Mouse (Mus musculus): ENCODE data around the gene Ofcc1. TPM values are rescaled to one million over a fixed set of nuclear protein-coding genes. Genes with fewer than 3 reads are reported as not detected.
A peak's percentile ranks its signal among the peaks of the same experiment; 100 is the strongest.

Gene Ofcc1
- total RNA-seq (2021), result not detected
- long read RNA-seq, experiment 1, partial matches to known transcripts, result 0 of 1 reads
- long read RNA-seq, experiment 1, other reads (novel, unspliced or antisense), result 1 of 1 reads
- long read RNA-seq, experiment 2, result 0 reads

DNA sequence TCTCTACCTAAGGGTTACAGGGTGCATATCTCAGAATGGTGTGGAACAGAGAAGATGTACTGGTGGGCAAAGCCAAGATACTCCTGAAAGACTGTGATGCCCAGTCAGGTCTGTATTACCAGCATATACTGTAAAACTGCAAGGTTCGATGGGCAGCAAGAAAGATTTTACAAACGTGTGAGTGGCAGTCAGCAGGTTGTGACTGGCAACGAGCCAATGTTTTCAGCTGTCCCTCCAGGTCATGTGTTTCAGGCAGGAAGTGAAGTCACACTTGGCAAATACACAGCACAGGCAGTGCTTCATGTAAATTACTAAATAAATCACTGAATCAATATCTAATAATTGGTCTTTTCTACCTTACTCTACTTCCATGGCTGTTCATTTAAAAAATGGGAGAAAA is at the start of gene Ofcc1:
TSS of gene Ofcc1 (minus strand) at position 163 of the 400 bp plus-strand sequence.
- intact Hi-C loops (cut with DNase I), result no loop called here
- no peak for DNase-seq (ENCODE audit: low spot score in 2 of 2)

DNA sequence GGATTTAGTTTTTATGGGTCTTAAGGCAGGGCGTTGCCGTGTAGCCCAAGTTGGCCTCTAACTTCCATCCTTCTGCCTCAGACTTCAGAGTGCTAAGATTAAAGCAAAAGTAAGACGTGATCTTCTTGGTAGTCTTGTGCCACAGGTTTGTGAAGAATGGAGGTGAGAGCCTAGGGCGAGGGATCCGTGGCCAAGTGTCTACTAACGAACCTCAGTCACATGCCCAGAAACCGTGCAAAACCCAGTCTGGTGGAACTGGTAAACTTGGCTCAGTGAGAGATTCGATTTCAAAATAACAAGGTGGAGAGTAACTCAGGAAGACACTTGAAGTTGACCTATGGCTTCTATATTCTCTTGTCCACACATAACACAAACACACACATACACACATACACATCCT is 28.9 kb upstream of the Ofcc1 start:
- intact Hi-C loops (cut with DNase I), result no loop called here
- DNase-seq (ENCODE audit: low spot score in 2 of 2), result no peak

DNA sequence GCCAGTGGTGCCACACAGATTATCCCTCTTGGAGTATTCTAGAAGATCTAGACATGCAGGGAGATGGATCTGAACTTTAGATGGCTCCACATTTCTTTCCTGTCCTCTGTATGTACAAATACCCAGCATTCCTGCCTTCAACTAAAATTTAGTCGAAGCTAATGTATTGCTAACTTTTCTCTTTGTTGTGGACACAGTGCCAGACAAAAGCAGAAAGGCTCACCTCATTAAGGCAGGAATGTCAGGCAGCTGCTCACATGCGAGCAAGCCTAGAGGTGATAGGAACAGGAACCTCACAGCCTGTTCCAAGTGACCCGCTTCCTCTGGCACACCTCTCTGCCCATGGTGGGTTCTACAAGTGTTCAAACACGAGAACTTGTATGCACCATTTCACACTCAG is 26.2 kb upstream of the Ofcc1 start:
- DNase-seq (ENCODE audit: low spot score in 2 of 2), result no peak
- intact Hi-C loops (cut with DNase I), result no loop called here

DNA sequence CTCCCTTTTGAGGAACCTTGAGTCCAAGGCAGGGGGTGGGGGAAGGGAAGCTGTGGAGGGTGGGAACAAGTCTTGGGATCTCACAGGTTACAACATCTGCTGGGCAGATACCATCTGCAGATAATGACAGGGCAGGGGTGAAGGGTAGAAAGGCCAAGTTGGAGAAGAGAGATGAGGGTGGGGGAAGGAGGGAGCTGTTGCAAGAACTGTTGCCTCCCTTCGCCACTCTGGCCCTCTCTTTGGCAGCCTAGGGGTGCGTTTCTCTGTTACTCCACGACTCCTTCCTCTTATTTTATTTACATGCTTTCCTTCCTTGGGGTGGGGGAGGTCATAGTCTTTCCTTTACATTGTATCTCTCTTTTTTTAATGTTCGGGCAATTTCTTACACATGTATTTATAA is 23.7 kb upstream of the Ofcc1 start:
- intact Hi-C loops (cut with DNase I), result no loop called here
- DNase-seq (ENCODE audit: low spot score in 2 of 2), result no peak

DNA sequence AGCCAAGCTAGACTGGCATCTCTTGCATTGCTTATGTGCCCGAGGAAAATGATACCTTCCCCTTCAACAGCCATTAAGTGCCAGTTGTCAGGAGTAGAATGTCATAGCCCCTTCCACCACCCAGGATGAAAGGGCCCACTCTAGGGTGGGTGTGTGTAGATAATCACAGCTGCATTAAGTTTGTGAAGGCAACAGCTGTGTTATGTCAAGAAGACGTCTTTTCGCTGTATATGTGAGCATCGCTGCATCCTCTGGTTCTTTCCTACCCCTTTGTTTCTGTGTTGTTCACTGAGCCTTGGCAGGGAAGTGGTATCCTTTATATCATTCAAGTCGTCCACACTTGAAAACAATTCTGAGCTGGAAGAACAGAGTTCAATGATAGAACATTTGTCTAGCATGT is 15.5 kb upstream of the Ofcc1 start:
- intact Hi-C loops (cut with DNase I), result no loop called here
- DNase-seq (ENCODE audit: low spot score in 2 of 2), result no peak

DNA sequence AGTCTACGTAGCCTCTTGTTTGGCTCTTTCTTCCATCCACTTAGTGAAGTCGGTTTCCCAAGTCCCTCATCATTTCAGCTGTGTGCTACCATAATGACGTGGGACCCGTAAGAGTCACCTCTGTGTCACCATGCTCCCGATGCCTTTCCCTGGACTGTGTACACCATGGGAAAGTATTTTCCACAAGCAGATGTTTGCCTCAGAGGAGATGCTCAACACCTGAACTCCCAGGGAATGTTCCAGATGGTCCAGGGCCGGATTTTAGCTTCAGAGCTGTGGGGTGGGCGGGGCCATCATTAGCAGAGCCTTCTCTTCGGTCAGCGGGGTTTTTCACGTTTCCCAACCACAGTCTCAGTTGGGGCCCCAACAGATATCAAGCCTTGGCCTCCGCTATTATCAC is 5.5 kb upstream of the Ofcc1 start:
- no peak for DNase-seq (ENCODE audit: low spot score in 2 of 2)
- intact Hi-C loops (cut with DNase I), result no loop called here

DNA sequence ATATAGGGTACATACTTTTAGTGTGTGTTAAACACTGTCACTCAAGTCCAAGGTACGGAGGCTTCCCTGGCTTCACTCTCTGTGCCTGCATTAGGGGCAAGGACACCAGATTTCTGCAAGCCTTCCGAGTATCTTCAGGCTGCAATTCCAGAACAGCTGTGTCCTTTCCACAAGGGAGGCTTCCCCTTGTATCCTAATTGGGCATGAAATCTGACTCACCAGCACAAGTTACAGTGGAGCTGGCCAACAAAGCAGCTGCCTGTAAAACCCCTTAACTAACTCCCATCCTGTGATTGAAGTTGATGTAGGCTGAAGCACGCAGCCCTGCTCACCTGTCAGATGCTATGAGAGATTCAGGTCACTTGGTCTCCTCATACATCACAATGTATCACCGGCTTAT is 3.6 kb upstream of the Ofcc1 start:
- peak in 1 of 2 experiments; percentile 6 for DNase-seq (ENCODE audit: low spot score in 2 of 2)
- intact Hi-C loops (cut with DNase I), result no loop called here

DNA sequence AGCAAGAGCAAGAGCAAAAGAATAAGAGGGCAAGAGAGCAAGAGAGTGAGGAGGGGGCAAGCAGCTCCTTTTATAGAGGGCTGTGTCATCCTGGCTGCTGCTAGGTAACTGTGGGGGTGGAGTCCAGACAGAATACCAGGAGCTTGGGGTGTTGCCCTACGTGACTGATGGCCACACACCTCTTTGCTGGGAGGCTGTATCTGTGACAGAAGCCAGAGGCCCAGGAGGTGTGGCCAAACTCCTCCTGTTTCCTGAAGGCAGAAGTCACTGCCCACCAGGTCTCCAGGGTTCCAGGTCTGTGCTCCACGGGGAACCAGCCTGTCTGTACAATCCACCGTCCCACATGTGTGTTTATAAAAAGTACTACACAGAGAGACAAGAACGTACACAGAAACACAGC is 558 bp downstream of the Ofcc1 start:
- DNase-seq (ENCODE audit: low spot score in 2 of 2), result no peak

DNA sequence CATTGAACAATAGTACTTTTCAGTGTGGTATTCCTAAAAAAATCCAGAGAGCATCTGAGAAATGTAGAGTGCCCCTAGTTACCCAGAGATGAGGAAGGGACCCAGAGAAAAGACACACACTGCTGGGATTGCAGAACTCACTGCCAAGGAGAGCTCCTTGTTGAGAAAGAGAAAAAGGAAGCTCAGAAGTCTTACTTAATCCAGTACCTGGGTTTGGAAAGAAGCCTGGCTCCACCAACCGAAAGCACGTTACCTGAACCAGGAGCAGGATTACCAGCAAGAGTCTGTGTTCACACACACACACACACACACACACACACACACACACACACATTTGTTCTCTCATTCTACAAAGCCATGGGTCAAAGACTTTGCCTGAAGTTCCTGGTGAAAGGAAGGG is 14.2 kb downstream of the Ofcc1 start:
- DNase-seq (ENCODE audit: low spot score in 2 of 2), result no peak
- intact Hi-C loops (cut with DNase I), result no loop called here

More for the DNA sequence above, 558 bp downstream of the Ofcc1 start:
- intact Hi-C loops (cut with DNase I), result no loop called here

DNA sequence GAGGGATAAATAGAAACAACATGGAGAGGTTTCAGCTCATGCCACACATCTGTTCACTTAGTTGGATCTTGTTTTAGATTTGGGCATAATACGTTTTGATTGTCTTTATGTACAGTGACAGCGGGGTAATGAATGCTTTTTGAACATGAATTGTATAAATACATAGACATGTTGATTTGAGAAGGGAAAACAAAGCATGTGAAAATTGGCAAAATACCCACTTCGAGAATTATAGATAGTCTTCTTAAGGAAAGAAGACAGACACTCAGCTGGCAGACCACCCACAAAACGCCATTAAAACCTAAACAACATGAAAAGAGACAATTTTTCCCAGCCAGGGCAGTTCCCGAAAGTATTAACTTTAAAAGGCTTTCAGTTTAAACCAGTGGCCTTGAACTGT is 37.9 kb downstream of the Ofcc1 start:
- DNase-seq (ENCODE audit: low spot score in 2 of 2), result no peak
- intact Hi-C loops (cut with DNase I), result no loop called here

DNA sequence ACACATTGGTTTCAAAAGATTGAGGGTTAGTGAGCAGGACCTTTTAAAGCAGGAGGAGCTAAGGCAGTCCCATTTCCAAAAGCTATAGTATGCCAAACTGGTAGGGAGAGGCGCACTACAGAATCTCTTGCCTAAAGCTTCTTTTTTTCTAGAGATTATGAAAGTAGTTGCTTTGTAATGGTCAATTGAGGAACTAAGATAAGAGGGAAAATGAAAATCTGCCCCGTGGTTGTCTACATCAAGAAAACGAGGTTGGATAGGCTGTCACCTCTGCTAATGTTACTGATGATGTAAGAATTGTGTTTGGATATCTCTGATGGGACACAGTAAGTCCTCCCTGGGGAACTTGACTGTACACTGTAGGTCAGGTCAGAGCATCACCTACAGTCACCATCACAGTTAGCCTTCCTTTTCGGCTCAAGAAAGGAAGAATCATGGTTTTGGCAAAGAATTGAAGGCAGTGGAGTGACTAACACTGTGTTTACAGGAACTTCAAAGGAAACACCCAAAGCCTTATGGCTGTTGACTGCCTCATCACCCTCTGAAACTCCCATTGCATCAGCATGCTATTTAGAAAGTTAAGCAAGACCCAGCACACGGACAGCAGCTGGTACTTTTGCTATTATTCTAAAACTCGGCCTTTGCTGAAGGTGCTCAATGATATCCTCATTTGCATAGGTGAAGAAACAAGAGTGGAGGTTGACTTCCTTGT is 40.3 kb downstream of the Ofcc1 start:
- intact Hi-C loops (cut with DNase I), result no loop called here
- DNase-seq (ENCODE audit: low spot score in 2 of 2), result no peak

DNA sequence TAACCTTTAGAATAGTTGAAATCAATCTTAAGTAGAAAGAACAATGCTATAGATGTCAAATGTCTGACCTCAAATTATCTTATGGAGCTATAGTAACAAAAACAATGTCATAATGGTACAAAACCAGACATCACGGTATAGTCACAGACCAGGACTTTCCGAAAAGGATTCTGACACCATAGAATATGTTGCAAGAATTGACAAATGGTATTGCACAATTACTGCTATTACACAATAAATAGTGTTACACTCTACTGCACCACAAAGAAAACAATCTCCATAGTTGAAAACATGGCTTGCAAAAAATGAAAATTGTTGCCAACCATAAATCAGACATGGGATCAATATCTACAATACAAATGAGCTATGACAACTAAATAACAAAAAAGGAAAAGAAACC is 43.5 kb downstream of the Ofcc1 start:
- intact Hi-C loops (cut with DNase I), result no loop called here
- DNase-seq (ENCODE audit: low spot score in 2 of 2), result no peak

DNA sequence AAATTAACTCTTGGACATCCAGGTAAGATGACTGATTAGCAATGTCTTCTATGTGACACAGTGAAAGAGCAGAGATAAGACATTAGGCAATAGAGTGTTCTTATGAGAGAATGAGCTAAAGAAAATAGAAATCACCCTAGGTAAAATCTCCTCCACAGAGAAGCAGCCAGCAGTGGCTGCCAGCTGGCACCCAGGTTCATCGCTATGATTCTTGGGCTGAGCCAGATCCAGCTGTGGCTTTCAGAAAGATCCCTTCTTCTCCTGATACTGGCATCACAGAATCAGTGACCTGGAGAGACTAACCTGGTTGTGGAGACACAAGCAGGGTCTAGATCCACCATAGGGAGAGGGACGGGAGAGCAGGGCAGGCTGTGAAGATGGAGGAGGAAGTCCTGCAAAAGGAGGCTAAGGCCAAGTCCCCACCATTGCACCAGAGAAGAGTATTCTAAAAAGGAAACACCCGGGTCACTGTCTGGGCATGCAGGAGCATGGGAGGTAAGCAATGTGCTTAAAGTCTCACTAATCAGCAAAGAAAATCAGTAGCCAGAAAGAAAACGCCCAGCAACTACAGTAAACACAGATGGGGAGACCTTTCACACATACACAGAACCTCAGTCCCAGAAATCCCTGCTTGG is 46.0 kb downstream of the Ofcc1 start:
- no peak for DNase-seq (ENCODE audit: low spot score in 2 of 2)
- intact Hi-C loops (cut with DNase I), result no loop called here

DNA sequence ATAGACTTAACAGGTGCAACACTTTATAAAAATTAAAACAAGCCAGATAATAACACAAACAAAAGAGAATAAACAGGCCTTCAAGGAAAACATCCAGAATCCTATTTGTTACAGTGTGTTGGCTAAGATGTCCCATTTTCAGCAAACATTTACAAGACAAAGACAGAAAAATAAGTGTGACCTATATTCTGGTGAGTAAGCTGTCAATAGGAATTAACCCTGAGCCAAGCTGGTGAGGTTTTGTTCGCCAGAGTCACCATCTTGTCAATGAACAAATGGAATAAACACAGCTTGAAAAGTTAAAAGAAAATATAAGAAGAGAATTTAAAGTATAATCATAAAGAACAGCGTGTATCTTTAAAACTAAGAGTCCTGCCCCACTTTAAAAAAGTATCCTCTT is 68.4 kb downstream of the Ofcc1 start:
- intact Hi-C loops (cut with DNase I), result no loop called here
- no peak for DNase-seq (ENCODE audit: low spot score in 2 of 2)

DNA sequence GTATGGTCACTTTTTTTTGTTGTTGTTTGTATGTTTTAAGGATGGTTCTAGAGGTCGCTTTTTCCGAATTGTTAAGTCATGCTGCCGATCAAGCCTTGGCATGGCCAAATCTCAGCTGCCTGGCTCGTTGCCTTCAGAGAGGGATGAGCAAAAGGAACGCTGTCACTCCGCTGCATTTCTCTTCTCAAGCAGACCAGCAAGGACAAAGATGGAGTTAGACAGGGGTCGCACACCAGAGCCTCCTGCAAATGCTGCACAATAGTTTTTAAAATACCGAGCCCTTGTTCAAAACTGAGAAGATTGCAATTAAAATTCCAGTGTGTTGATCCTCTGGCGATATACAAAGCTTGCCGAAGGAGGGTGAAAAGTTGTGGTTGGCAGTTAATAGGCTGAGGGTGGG is 70.4 kb downstream of the Ofcc1 start:
- no peak for DNase-seq (ENCODE audit: low spot score in 2 of 2)
- intact Hi-C loops (cut with DNase I), result no loop called here

DNA sequence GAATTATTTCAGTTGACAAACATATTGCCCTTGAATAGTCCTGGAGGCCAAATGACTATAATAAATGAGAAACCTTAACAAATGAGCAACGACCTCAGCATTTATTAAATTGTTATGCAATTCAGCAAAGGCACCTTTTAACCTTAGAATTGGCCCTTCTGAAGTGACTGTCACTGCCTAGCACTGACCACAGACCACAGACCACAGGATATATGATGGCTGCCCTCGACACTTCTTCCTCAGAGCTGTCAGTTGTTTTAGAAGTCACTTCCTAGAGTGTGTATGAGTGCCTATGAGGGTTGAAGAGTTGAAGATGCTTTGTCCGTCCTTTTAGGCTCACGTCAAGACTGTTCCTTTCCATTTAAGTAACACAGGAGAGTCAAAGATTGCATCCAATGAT is 72.6 kb downstream of the Ofcc1 start:
- DNase-seq (ENCODE audit: low spot score in 2 of 2), result no peak
- intact Hi-C loops (cut with DNase I), result no loop called here

DNA sequence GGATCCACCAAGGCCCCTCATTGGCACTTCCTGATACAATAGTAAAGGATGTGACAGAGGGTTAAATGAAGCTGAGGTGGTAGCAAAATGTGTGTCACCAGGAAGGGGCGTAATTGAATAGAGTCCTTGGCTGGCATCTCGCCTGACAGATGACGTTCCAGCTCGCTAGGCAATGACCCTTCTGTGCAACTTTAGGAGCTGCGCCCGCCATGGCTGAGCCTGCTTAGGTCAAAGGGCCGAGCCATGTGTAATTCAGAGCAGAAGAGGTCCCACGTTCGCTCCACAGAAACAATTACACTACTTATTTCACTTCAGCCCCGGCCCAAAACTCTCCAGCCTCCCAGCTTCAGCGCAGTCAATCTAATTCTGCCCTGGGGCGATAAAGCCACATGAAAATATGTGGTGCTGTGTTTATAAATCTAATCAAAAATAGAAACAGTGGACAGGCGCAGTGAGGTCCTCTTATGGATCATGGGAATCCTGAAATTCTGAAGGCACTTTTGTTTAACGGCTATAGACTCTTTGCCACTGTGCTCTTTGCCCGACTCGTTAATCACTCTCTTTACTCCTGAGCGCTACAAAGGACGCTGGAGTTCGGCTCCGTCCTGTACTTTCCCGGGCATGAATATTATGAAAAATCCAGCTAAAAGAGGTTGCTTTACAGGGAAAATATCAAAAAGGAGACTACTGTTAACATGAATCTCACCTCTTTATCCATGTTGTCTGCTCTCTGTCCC is 73.8 kb downstream of the Ofcc1 start:
- intact Hi-C loops (cut with DNase I), result no loop called here
- DNase-seq (ENCODE audit: low spot score in 2 of 2), result no peak

DNA sequence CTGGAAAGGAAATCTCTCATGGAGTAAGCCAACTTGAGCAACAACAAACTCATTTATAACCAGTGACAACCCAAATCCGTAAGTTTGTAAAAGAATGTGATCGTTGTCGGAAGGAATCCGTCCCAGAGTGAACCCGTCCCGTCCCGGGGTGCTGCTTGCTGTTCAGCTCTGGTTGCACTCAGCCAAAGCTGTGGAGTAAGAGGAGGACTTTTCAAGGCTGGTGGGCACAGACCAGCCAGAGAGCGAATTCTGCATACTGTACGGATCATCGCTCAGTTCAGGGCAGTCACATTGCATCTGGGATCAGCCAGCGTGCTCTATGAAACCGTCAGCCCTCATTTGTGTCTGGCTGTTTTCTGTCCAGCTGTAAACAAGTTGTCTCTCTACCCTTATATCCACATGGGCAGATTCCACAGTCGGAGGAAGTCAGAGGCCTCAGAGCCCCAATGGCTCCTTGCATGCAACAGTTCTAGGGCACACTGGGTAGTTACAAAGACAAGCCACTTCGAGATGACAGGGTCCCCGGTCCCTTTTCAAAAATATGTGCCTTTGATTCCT is 75.9 kb downstream of the Ofcc1 start:
- DNase-seq (ENCODE audit: low spot score in 2 of 2), result no peak
- intact Hi-C loops (cut with DNase I), result no loop called here

DNA sequence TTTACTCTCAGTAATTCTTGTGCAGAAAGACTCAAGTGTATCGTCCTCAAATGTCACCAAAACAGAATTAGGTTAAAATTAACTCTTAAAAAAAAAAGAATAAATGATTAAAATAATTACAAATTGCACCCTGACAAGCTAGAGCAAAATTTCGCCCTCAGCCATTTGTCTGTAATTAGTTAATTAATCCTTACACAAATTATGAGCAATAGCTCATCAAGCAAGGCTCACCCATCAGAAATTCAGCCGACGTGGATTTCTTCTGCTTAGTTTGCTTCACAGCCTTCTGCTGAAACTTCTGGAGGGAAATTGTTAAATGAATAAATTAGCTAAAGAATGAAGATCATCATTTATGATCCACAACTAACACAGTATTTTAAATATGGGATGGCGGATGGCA is 80.6 kb downstream of the Ofcc1 start:
- intact Hi-C loops (cut with DNase I), result no loop called here
- DNase-seq (ENCODE audit: low spot score in 2 of 2), result no peak

DNA sequence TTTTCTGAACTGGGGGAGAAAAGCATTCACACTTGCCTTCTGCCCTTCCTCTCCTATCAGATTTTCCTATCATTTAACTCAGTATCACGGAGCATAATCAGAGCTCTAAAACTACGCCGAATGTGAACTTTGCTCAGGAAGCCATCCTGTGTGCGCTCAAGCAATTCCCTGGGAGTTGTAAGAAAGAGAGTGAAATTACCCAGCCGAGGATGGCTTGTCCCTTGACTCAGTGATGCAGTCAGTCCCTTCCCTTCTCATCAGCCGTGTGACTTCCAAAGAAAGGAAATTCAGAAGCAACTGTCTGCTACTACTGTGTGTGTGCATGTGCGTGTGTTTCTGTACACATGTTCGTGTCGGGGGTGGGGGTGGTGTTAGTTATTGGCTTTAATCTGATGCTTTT is 93.7 kb downstream of the Ofcc1 start:
- intact Hi-C loops (cut with DNase I), result no loop called here
- DNase-seq (ENCODE audit: low spot score in 2 of 2), result no peak

Data from left cerebral cortex, postnatal 14 days (tissue).